Mouse (Mus musculus): ENCODE data around the gene Sycp2l. TPM values are rescaled to one million over a fixed set of nuclear protein-coding genes. Genes with fewer than 3 reads are reported as not detected.

Sycp2l gene
- not detected in 2 replicates for polyA plus RNA-seq (2014; fragmentation: Nextera tagmentation; extraction: Ambion mirVana)

GRCm38 (mm10) chr13:41113940-41114339, at the start of gene Sycp2l:
TSS of gene Sycp2l (plus strand) at chr13:41114307.
- no peaks in the 10 kb centered on the region for H3K9me3 ChIP-seq (ENCODE audit: control insufficient read depth, low read length)
- no peaks in the 10 kb centered on the region for H3K4me1 ChIP-seq (ENCODE audit: control insufficient read depth in 2 of 2, insufficient read depth in 2 of 2, low read length in 2 of 2)
- peaks cover 26% of the 10 kb centered on the region; the same call in 1 of the 2 replicates for H3K27me3 ChIP-seq (ENCODE audit: control insufficient read depth, insufficient read depth, low read length)
- H3K36me3 ChIP-seq (ENCODE audit: control insufficient read depth, insufficient read depth, low read length): no peaks in the 10 kb centered on the region
- peak within 1 kb of the TSS; percentile 2 to 18; a peak in 3 of 4 replicates for H3K4me3 ChIP-seq (ENCODE audit: control insufficient read depth in 1 of 2, insufficient read depth in 1 of 2, low read depth in 1 of 2, low read length in 2 of 2)
- no peak for ATAC-seq (ENCODE audit: insufficient number of reproducible peaks, insufficient read depth, low FRiP score, low read depth)
- no peak within 1 kb of the TSS for H3K27ac ChIP-seq (replicated peaks in 1 of 2; ENCODE audit: control insufficient read depth in 1 of 2, insufficient read depth in 1 of 2, low read depth in 2 of 2, low read length in 2 of 2)
- WGBS: 32% methylated on average over 14 of the region's 14 CpGs
- H3K4me2 ChIP-seq (ENCODE audit: low read length): peak within 1 kb of the TSS; percentile 54
- H3K9ac ChIP-seq (ENCODE audit: low read length): no peak within 1 kb of the TSS

- no peak for ATAC-seq (ENCODE audit: insufficient number of reproducible peaks, insufficient read depth, low FRiP score, low read depth)
- Histone ChIP-seq H3K4me3 (ENCODE audit: control insufficient read depth in 1 of 2, insufficient read depth in 1 of 2, low read depth in 1 of 2, low read length in 2 of 2) (no peak overlapping the region), H3K9ac (ENCODE audit: low read length) (no peak overlapping the region), H3K27me3 (ENCODE audit: control insufficient read depth, insufficient read depth, low read length) (no peaks in the 10 kb centered on the region), H3K9me3 (ENCODE audit: control insufficient read depth, low read length) (no peaks in the 10 kb centered on the region), H3K4me2 (ENCODE audit: low read length) (no peak overlapping the region), H3K27ac (replicated peaks in 1 of 2; ENCODE audit: control insufficient read depth in 1 of 2, insufficient read depth in 1 of 2, low read depth in 2 of 2, low read length in 2 of 2) (no peak overlapping the region), H3K36me3 (ENCODE audit: control insufficient read depth, insufficient read depth, low read length) (no peaks in the 10 kb centered on the region), H3K4me1 (ENCODE audit: control insufficient read depth in 2 of 2, insufficient read depth in 2 of 2, low read length in 2 of 2) (no peaks in the 10 kb centered on the region)
- 83% methylated on average over 4 of the region's 4 CpGs for WGBS
Observed at GRCm38 (mm10) chr13:41067618-41068017, 46.5 kb upstream of the Sycp2l start.

- H3K4me2 ChIP-seq (ENCODE audit: low read length): no peak overlapping the region
- no peaks in the 10 kb centered on the region for H3K36me3 ChIP-seq (ENCODE audit: control insufficient read depth, insufficient read depth, low read length)
- 83% methylated on average over 11 of the region's 11 CpGs for WGBS
- no peaks in the 10 kb centered on the region for H3K9me3 ChIP-seq (ENCODE audit: control insufficient read depth, low read length)
- no peaks in the 10 kb centered on the region for H3K27me3 ChIP-seq (ENCODE audit: control insufficient read depth, insufficient read depth, low read length)
- no peak overlapping the region for H3K27ac ChIP-seq (replicated peaks in 1 of 2; ENCODE audit: control insufficient read depth in 1 of 2, insufficient read depth in 1 of 2, low read depth in 2 of 2, low read length in 2 of 2)
- H3K4me3 ChIP-seq (ENCODE audit: control insufficient read depth in 1 of 2, insufficient read depth in 1 of 2, low read depth in 1 of 2, low read length in 2 of 2): no peak overlapping the region
- no peaks in the 10 kb centered on the region for H3K4me1 ChIP-seq (ENCODE audit: control insufficient read depth in 2 of 2, insufficient read depth in 2 of 2, low read length in 2 of 2)
- ATAC-seq (ENCODE audit: insufficient number of reproducible peaks, insufficient read depth, low FRiP score, low read depth): no peak
- H3K9ac ChIP-seq (ENCODE audit: low read length): no peak overlapping the region
Observed at GRCm38 (mm10) chr13:41071617-41072016, 42.5 kb upstream of the Sycp2l start.

GRCm38 (mm10) chr13:41073819-41074218, 40.3 kb upstream of the Sycp2l start:
- no peaks in the 10 kb centered on the region for H3K9me3 ChIP-seq (ENCODE audit: control insufficient read depth, low read length)
- H3K27me3 ChIP-seq (ENCODE audit: control insufficient read depth, insufficient read depth, low read length): peaks cover 8% of the 10 kb centered on the region
- no peak overlapping the region for H3K4me3 ChIP-seq (ENCODE audit: control insufficient read depth in 1 of 2, insufficient read depth in 1 of 2, low read depth in 1 of 2, low read length in 2 of 2)
- no peak overlapping the region for H3K9ac ChIP-seq (ENCODE audit: low read length)
- 84% methylated on average over 5 of the region's 5 CpGs for WGBS
- H3K4me1 ChIP-seq (ENCODE audit: control insufficient read depth in 2 of 2, insufficient read depth in 2 of 2, low read length in 2 of 2): 0 out of 4 replicates have a peak, but pooled peaks cover 0 to 3% of the 10 kb centered on the region in 2 experiments
- no peak overlapping the region for H3K4me2 ChIP-seq (ENCODE audit: low read length)
- H3K36me3 ChIP-seq (ENCODE audit: control insufficient read depth, insufficient read depth, low read length): no peaks in the 10 kb centered on the region
- ATAC-seq (ENCODE audit: insufficient number of reproducible peaks, insufficient read depth, low FRiP score, low read depth): no peak
- no peak overlapping the region for H3K27ac ChIP-seq (replicated peaks in 1 of 2; ENCODE audit: control insufficient read depth in 1 of 2, insufficient read depth in 1 of 2, low read depth in 2 of 2, low read length in 2 of 2)

GRCm38 (mm10) chr13:41077921-41078320, 36.2 kb upstream of the Sycp2l start:
- no peaks in the 10 kb centered on the region for H3K36me3 ChIP-seq (ENCODE audit: control insufficient read depth, insufficient read depth, low read length)
- 59% methylated on average over 9 of the region's 9 CpGs for WGBS
- H3K4me3 ChIP-seq (ENCODE audit: control insufficient read depth in 1 of 2, insufficient read depth in 1 of 2, low read depth in 1 of 2, low read length in 2 of 2): no peak overlapping the region
- H3K4me2 ChIP-seq (ENCODE audit: low read length): no peak overlapping the region
- peaks cover 3 to 11% of the 10 kb centered on the region in 2 experiments; a peak in 3 of 4 replicates for H3K4me1 ChIP-seq (ENCODE audit: control insufficient read depth in 2 of 2, insufficient read depth in 2 of 2, low read length in 2 of 2)
- ATAC-seq (ENCODE audit: insufficient number of reproducible peaks, insufficient read depth, low FRiP score, low read depth): no peak
- no peak overlapping the region for H3K27ac ChIP-seq (replicated peaks in 1 of 2; ENCODE audit: control insufficient read depth in 1 of 2, insufficient read depth in 1 of 2, low read depth in 2 of 2, low read length in 2 of 2)
- H3K9me3 ChIP-seq (ENCODE audit: control insufficient read depth, low read length): no peaks in the 10 kb centered on the region
- H3K9ac ChIP-seq (ENCODE audit: low read length): no peak overlapping the region
- H3K27me3 ChIP-seq (ENCODE audit: control insufficient read depth, insufficient read depth, low read length): peaks cover 31% of the 10 kb centered on the region

GRCm38 (mm10) chr13:41078690-41079420, 35.3 kb upstream of the Sycp2l start:
- no peak overlapping the region for H3K27ac ChIP-seq (replicated peaks in 1 of 2; ENCODE audit: control insufficient read depth in 1 of 2, insufficient read depth in 1 of 2, low read depth in 2 of 2, low read length in 2 of 2)
- peaks cover 3 to 11% of the 10 kb centered on the region in 2 experiments; a peak in 3 of 4 replicates for H3K4me1 ChIP-seq (ENCODE audit: control insufficient read depth in 2 of 2, insufficient read depth in 2 of 2, low read length in 2 of 2)
- peak overlapping the region; percentile 5 to 46; a peak in 2 of 4 replicates for H3K4me3 ChIP-seq (ENCODE audit: control insufficient read depth in 1 of 2, insufficient read depth in 1 of 2, low read depth in 1 of 2, low read length in 2 of 2)
- H3K36me3 ChIP-seq (ENCODE audit: control insufficient read depth, insufficient read depth, low read length): no peaks in the 10 kb centered on the region
- H3K9me3 ChIP-seq (ENCODE audit: control insufficient read depth, low read length): no peaks in the 10 kb centered on the region
- WGBS: 10% methylated on average over 21 of the region's 24 CpGs
- H3K4me2 ChIP-seq (ENCODE audit: low read length): peak overlapping the region; percentile 78
- H3K27me3 ChIP-seq (ENCODE audit: control insufficient read depth, insufficient read depth, low read length): peaks cover 37% of the 10 kb centered on the region
- ATAC-seq (ENCODE audit: insufficient number of reproducible peaks, insufficient read depth, low FRiP score, low read depth): no peak
- peak overlapping the region; percentile 30; the same call in 1 of the 2 replicates for H3K9ac ChIP-seq (ENCODE audit: low read length)

GRCm38 (mm10) chr13:41079421-41079780, 34.7 kb upstream of the Sycp2l start, which contains the start of gene Mak:
TSS of gene Mak (minus strand) at chr13:41079706.
- peaks cover 37% of the 10 kb centered on the region for H3K27me3 ChIP-seq (ENCODE audit: control insufficient read depth, insufficient read depth, low read length)
- H3K9me3 ChIP-seq (ENCODE audit: control insufficient read depth, low read length): no peaks in the 10 kb centered on the region
- H3K4me2 ChIP-seq (ENCODE audit: low read length): peak within 1 kb of the TSS; percentile 78
- peak; percentile 49 for ATAC-seq (ENCODE audit: insufficient number of reproducible peaks, insufficient read depth, low FRiP score, low read depth)
- peak within 1 kb of the TSS; percentile 46 to 50 for H3K4me3 ChIP-seq (ENCODE audit: control insufficient read depth in 1 of 2, insufficient read depth in 1 of 2, low read depth in 1 of 2, low read length in 2 of 2)
- peak within 1 kb of the TSS; percentile 30; the same call in 1 of the 2 replicates for H3K9ac ChIP-seq (ENCODE audit: low read length)
- peaks cover 3 to 11% of the 10 kb centered on the region in 2 experiments; a peak in 3 of 4 replicates for H3K4me1 ChIP-seq (ENCODE audit: control insufficient read depth in 2 of 2, insufficient read depth in 2 of 2, low read length in 2 of 2)
- no peak within 1 kb of the TSS for H3K27ac ChIP-seq (replicated peaks in 1 of 2; ENCODE audit: control insufficient read depth in 1 of 2, insufficient read depth in 1 of 2, low read depth in 2 of 2, low read length in 2 of 2)
- under 1% methylated on average over 35 of the region's 40 CpGs for WGBS
- H3K36me3 ChIP-seq (ENCODE audit: control insufficient read depth, insufficient read depth, low read length): no peaks in the 10 kb centered on the region
